7 mouse cellular contexts compared by ENCODE assay signal in the genomic region with DNA sequence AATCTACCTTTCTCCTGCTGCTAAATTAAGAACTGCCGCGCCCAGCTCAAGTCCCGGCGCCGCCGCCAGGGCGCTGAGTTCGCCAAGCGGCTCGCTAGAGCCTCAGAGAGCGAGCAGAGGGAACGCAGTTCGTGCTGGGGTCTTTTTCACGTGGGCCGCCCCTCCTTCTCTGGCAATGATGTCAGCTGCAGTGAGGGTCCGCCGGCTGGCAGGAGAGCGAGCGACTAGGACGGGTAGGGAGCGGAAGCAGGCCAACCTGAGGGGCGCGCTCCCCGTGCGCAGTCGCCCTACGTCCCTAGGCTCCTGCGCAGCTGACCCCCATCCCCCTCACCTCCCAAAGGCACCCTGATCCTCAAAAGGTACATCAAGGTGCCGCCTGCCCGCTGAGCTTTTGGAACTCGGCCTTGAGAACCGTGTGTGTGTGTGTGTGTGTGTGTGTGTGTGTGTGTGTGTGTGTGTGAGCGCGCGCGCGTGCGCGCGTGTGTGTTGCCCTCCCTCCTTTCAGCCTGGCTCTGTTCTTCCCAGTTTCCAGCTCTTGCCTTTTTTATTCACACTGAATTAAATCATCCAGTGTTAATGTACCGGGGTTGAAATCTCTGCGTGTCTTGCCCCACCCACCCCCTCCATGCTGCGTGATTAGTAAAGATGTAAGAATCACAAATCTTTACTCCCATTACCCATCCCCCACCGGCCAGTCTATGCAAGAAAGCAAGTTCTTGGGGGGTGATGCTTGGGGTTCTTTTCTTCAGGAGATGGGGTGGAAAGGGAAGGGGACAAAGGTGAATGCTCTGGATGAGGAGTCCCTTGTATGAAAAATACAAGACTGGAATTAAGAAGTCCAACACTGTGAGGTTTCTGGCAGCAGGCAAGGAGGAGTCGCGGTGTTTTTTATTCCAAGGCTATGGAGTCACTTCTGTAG. TPM values are rescaled to one million over a fixed set of nuclear protein-coding genes. Genes with fewer than 3 reads are reported as not detected.
A peak's percentile ranks its signal among the peaks of the same experiment; 100 is the strongest.
DNase-seq lines count a peak whose midpoint lies in the region; ATAC-seq lines count a peak whose summit lies in the region.

No protein-coding gene starts in this region.

- ATAC-seq in lung, embryonic 16.5 days (ENCODE audit: low read depth): peak; percentile 37; the same call in 1 of the 2 replicates
- peak; percentile 81 for ATAC-seq in hindbrain, embryonic 11.5 days (ENCODE audit: low FRiP score)
- peak; percentile 55; the same call in 1 of the 2 replicates for ATAC-seq in limb, embryonic 15.5 days (ENCODE audit: insufficient number of reproducible peaks, low FRiP score, low TSS enrichment, low read depth)

- no peaks in the 10 kb centered on the region for H3K4me1 ChIP-seq in lung, embryonic 16.5 days (replicated peaks; ENCODE audit: control insufficient read depth, insufficient read depth, low read length)
- H3K4me1 ChIP-seq in hindbrain, embryonic 11.5 days (replicated peaks; ENCODE audit: control insufficient read depth, insufficient read depth, low read length): no peaks in the 10 kb centered on the region
- H3K4me1 ChIP-seq in limb, embryonic 15.5 days: no peaks in the 10 kb centered on the region

- H3K27ac ChIP-seq in lung, embryonic 16.5 days (ENCODE audit: low read length): no peak overlapping the region
- no peak overlapping the region for H3K27ac ChIP-seq in hindbrain, embryonic 11.5 days (ENCODE audit: low read depth, low read length)
- H3K27ac ChIP-seq in limb, embryonic 15.5 days: 0 out of 2 replicates have a peak overlapping the region, but pooled peaks have one; percentile 47

- H3K4me2 ChIP-seq in lung, embryonic 16.5 days (ENCODE audit: low read depth, low read length): peak overlapping the region; percentile 61
- H3K4me2 ChIP-seq in hindbrain, embryonic 11.5 days (replicated peaks; ENCODE audit: low read depth, low read length): peak overlapping the region; percentile 72
- H3K4me2 ChIP-seq in limb, embryonic 15.5 days: peak overlapping the region; percentile 67

- no peaks in the 10 kb centered on the region for H3K36me3 ChIP-seq in lung, embryonic 16.5 days (ENCODE audit: control insufficient read depth, insufficient read depth, low read length)
- no peaks in the 10 kb centered on the region for H3K36me3 ChIP-seq in hindbrain, embryonic 11.5 days (ENCODE audit: control insufficient read depth, insufficient read depth, low read length)
- no peaks in the 10 kb centered on the region for H3K36me3 ChIP-seq in limb, embryonic 15.5 days

- peak overlapping the region; percentile 56; the same call in 1 of the 2 replicates for H3K9ac ChIP-seq in lung, embryonic 16.5 days (ENCODE audit: low read length)
- 0 out of 2 replicates have a peak overlapping the region, but pooled peaks have one; percentile 27 for H3K9ac ChIP-seq in hindbrain, embryonic 11.5 days (ENCODE audit: low read depth, low read length)
- peak overlapping the region; percentile 20; the same call in 1 of the 2 replicates for H3K9ac ChIP-seq in limb, embryonic 15.5 days

- WGBS in lung, embryonic 16.5 days: 5% methylated on average over 35 of the region's 46 CpGs
- 4% methylated on average over 22 of the region's 46 CpGs for WGBS in hindbrain, embryonic 11.5 days
- 10% methylated on average over 38 of the region's 46 CpGs for WGBS in limb, embryonic 15.5 days

- H3K4me3 ChIP-seq in lung, embryonic 16.5 days (ENCODE audit: low read length): peak overlapping the region; percentile 56
- peak overlapping the region; percentile 38 for H3K4me3 ChIP-seq in hindbrain, embryonic 11.5 days (ENCODE audit: low read depth, low read length)
- peak overlapping the region; percentile 49 for H3K4me3 ChIP-seq in limb, embryonic 15.5 days

- H3K27me3 ChIP-seq in lung, embryonic 16.5 days (ENCODE audit: control insufficient read depth, insufficient read depth, low read depth, low read length): peaks cover 9% of the 10 kb centered on the region
- H3K27me3 ChIP-seq in hindbrain, embryonic 11.5 days (ENCODE audit: control insufficient read depth, insufficient read depth, low read length): no peaks in the 10 kb centered on the region
- H3K27me3 ChIP-seq in limb, embryonic 15.5 days: no peaks in the 10 kb centered on the region

- DNase-seq in lung, postnatal 10 days: no peak
- peak; percentile 49 for DNase-seq in embryo, embryonic 11.5 days (ENCODE audit: low read depth, low spot score)
- peak; percentile 67 for DNase-seq in hindbrain, embryonic 11.5 days (ENCODE audit: low spot score)
- peak; percentile 51 to 61 for DNase-seq in right cerebral cortex, postnatal 10 days (ENCODE audit: low spot score in 2 of 2)
- no peak for DNase-seq in thymus, adult 18-20 months

- no peaks in the 10 kb centered on the region for H3K9me3 ChIP-seq in lung, embryonic 16.5 days (ENCODE audit: control insufficient read depth, low read length)
- no peaks in the 10 kb centered on the region for H3K9me3 ChIP-seq in hindbrain, embryonic 11.5 days (ENCODE audit: control insufficient read depth, low read length)
- H3K9me3 ChIP-seq in limb, embryonic 15.5 days: no peaks in the 10 kb centered on the region

RNA-seq across cellular contexts. Expression of gene Pcdh11x, which starts 3.0 kb away (rescaled TPM):
- polyA plus RNA-seq in lung, embryonic 16.5 days (2015; fragmentation: Nextera tagmentation; extraction: Ambion mirVana): 2.0 TPM in 2 replicates
- 2.4 and 3.7 TPM in 2 replicates for polyA plus RNA-seq in hindbrain, embryonic 11.5 days (2014; fragmentation: Nextera tagmentation; extraction: Ambion mirVana)
- polyA plus RNA-seq in limb, embryonic 15.5 days (2015; fragmentation: Nextera tagmentation; extraction: Ambion mirVana): 7.9 and 11.0 TPM in 2 replicates

RNA-seq across cellular contexts. Expression of gene H2afb3, which starts 19.8 kb away (rescaled TPM):
- not detected in 2 replicates for polyA plus RNA-seq in lung, embryonic 16.5 days (2015; fragmentation: Nextera tagmentation; extraction: Ambion mirVana)
- polyA plus RNA-seq in hindbrain, embryonic 11.5 days (2014; fragmentation: Nextera tagmentation; extraction: Ambion mirVana): not detected in 2 replicates
- polyA plus RNA-seq in limb, embryonic 15.5 days (2015; fragmentation: Nextera tagmentation; extraction: Ambion mirVana): not detected in 2 replicates

Comparison
In these comparisons a context has a peak if more than half of its experiments do, and no peak if none do; other contexts are left out.
1. DNase-seq: peak in embryo, embryonic 11.5 days (single experiment), hindbrain, embryonic 11.5 days (single experiment) and right cerebral cortex, postnatal 10 days (2 of 2); none in lung, postnatal 10 days (single experiment) and thymus, adult 18-20 months (0 of 2).
2. Peak in every context shown above with its lines, with median percentiles within 50 percentile points of each other: ATAC-seq, H3K4me2 ChIP-seq, H3K4me3 ChIP-seq and H3K9ac ChIP-seq.